Mouse (Mus musculus): Measurements from ENCODE around the gene Afap1l2. TPM values are rescaled to one million over a fixed set of nuclear protein-coding genes. Genes with fewer than 3 reads are reported as not detected.

Afap1l2 gene
- polyA plus RNA-seq, 2 experiments, result 6.8 TPM

DNA sequence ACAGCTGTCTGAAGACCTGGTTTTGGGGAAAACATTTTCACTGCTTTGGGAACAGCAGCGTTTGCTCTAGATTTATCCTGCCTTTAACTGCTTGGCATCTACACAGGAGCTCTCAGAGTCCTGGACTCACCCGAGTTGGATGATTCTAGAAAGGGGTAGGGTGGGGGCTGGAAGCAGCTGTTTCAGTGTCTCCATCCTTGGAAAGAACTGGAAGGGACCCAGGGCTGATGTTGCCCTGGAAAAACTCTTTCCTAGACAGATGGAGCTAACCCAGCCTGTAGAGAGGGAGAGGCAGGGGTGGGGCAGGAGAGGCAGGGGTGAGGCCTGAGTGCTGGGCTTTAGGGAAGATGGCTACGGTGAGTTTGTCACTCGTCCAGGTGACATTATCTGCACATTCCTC lies 23.8 kb downstream of the Afap1l2 start:
- H3K4me1 ChIP-seq (ENCODE audit: control insufficient read depth, insufficient read depth, low read length), result peaks cover 12% of the 10 kb centered on the region; the same call in 1 of the 2 replicates
- H3K9me3 ChIP-seq (ENCODE audit: control insufficient read depth, low read length), result no peaks in the 10 kb centered on the region
- no peak overlapping the region for H3K9ac ChIP-seq (ENCODE audit: low read depth, low read length, severe bottlenecking)
- ATAC-seq (ENCODE audit: low FRiP score, low read depth) (no peak), DNase-seq (ENCODE audit: low spot score) (no peak)
- H3K27ac ChIP-seq (replicated peaks; ENCODE audit: low read depth, low read length), result 0 out of 2 replicates have a peak overlapping the region, but pooled peaks have one; percentile 15
- TF ChIP-seq POLR2A (IDR thresholded peaks at IDR 0.05; ENCODE audit: borderline replicate concordance, extremely low read depth, insufficient read depth, insufficient read length), result no peak
- H3K36me3 ChIP-seq (ENCODE audit: control insufficient read depth, insufficient read depth, low read length), result no peaks in the 10 kb centered on the region
- H3K27me3 ChIP-seq (ENCODE audit: control insufficient read depth, insufficient read depth, low read length), result no peaks in the 10 kb centered on the region
- H3K4me3 ChIP-seq (replicated peaks; ENCODE audit: low read length), result no peak overlapping the region
- 52% methylated on average over 4 of the region's 4 CpGs for WGBS
- no peak overlapping the region for H3K4me2 ChIP-seq (replicated peaks; ENCODE audit: low read depth, low read length, severe bottlenecking)

GRCm38 (mm10) chr19:56983757-56984156 lies 24.3 kb downstream of the Afap1l2 start:
- Histone ChIP-seq H3K4me1 (ENCODE audit: control insufficient read depth, insufficient read depth, low read length) (peaks cover 7% of the 10 kb centered on the region; the same call in 1 of the 2 replicates), H3K36me3 (ENCODE audit: control insufficient read depth, insufficient read depth, low read length) (no peaks in the 10 kb centered on the region), H3K27me3 (ENCODE audit: control insufficient read depth, insufficient read depth, low read length) (no peaks in the 10 kb centered on the region), H3K4me2 (replicated peaks; ENCODE audit: low read depth, low read length, severe bottlenecking) (no peak overlapping the region), H3K4me3 (replicated peaks; ENCODE audit: low read length) (no peak overlapping the region), H3K9me3 (ENCODE audit: control insufficient read depth, low read length) (no peaks in the 10 kb centered on the region), H3K9ac (ENCODE audit: low read depth, low read length, severe bottlenecking) (no peak overlapping the region), H3K27ac (replicated peaks; ENCODE audit: low read depth, low read length) (0 out of 2 replicates have a peak overlapping the region, but pooled peaks have one; percentile 15)
- 77% methylated on average over 10 of the region's 10 CpGs for WGBS
- DNase-seq (ENCODE audit: low spot score) (no peak), ATAC-seq (ENCODE audit: low FRiP score, low read depth) (no peak)
- TF ChIP-seq POLR2A (IDR thresholded peaks at IDR 0.05; ENCODE audit: borderline replicate concordance, extremely low read depth, insufficient read depth, insufficient read length), result no peak

GRCm38 (mm10) chr19:56981760-56982159 lies 26.3 kb downstream of the Afap1l2 start:
- DNase-seq (ENCODE audit: low spot score) (no peak), ATAC-seq (ENCODE audit: low FRiP score, low read depth) (no peak)
- H3K36me3 ChIP-seq (ENCODE audit: control insufficient read depth, insufficient read depth, low read length), result no peaks in the 10 kb centered on the region
- H3K4me3 ChIP-seq (replicated peaks; ENCODE audit: low read length), result no peak overlapping the region
- H3K4me2 ChIP-seq (replicated peaks; ENCODE audit: low read depth, low read length, severe bottlenecking), result no peak overlapping the region
- H3K9me3 ChIP-seq (ENCODE audit: control insufficient read depth, low read length), result no peaks in the 10 kb centered on the region
- 0 out of 2 replicates have a peak, but pooled peaks cover 5% of the 10 kb centered on the region for H3K4me1 ChIP-seq (ENCODE audit: control insufficient read depth, insufficient read depth, low read length)
- no peak overlapping the region for H3K27ac ChIP-seq (replicated peaks; ENCODE audit: low read depth, low read length)
- TF ChIP-seq POLR2A (IDR thresholded peaks at IDR 0.05; ENCODE audit: borderline replicate concordance, extremely low read depth, insufficient read depth, insufficient read length), result no peak
- no peak overlapping the region for H3K9ac ChIP-seq (ENCODE audit: low read depth, low read length, severe bottlenecking)
- 75% methylated on average over 9 of the region's 9 CpGs for WGBS
- no peaks in the 10 kb centered on the region for H3K27me3 ChIP-seq (ENCODE audit: control insufficient read depth, insufficient read depth, low read length)

GRCm38 (mm10) chr19:56980803-56981202 lies 27.2 kb downstream of the Afap1l2 start:
- H3K4me2 ChIP-seq (replicated peaks; ENCODE audit: low read depth, low read length, severe bottlenecking), result no peak overlapping the region
- 0 out of 2 replicates have a peak, but pooled peaks cover 5% of the 10 kb centered on the region for H3K4me1 ChIP-seq (ENCODE audit: control insufficient read depth, insufficient read depth, low read length)
- no peaks in the 10 kb centered on the region for H3K36me3 ChIP-seq (ENCODE audit: control insufficient read depth, insufficient read depth, low read length)
- no peaks in the 10 kb centered on the region for H3K27me3 ChIP-seq (ENCODE audit: control insufficient read depth, insufficient read depth, low read length)
- no peak for TF ChIP-seq POLR2A (IDR thresholded peaks at IDR 0.05; ENCODE audit: borderline replicate concordance, extremely low read depth, insufficient read depth, insufficient read length)
- ATAC-seq (ENCODE audit: low FRiP score, low read depth) (no peak), DNase-seq (ENCODE audit: low spot score) (no peak)
- no peaks in the 10 kb centered on the region for H3K9me3 ChIP-seq (ENCODE audit: control insufficient read depth, low read length)
- no peak overlapping the region for H3K27ac ChIP-seq (replicated peaks; ENCODE audit: low read depth, low read length)
- WGBS, result 84% methylated on average over 2 of the region's 2 CpGs
- no peak overlapping the region for H3K4me3 ChIP-seq (replicated peaks; ENCODE audit: low read length)
- H3K9ac ChIP-seq (ENCODE audit: low read depth, low read length, severe bottlenecking), result no peak overlapping the region

- no peaks in the 10 kb centered on the region for H3K9me3 ChIP-seq (ENCODE audit: control insufficient read depth, low read length)
- no peaks in the 10 kb centered on the region for H3K27me3 ChIP-seq (ENCODE audit: control insufficient read depth, insufficient read depth, low read length)
- 63% methylated on average over 19 of the region's 19 CpGs for WGBS
- no peaks in the 10 kb centered on the region for H3K4me1 ChIP-seq (ENCODE audit: control insufficient read depth, insufficient read depth, low read length)
- H3K4me3 ChIP-seq (replicated peaks; ENCODE audit: low read length), result no peak overlapping the region
- DNase-seq (ENCODE audit: low spot score), result no peak
- no peak for ATAC-seq (ENCODE audit: low FRiP score, low read depth)
- no peak overlapping the region for H3K4me2 ChIP-seq (replicated peaks; ENCODE audit: low read depth, low read length, severe bottlenecking)
- no peaks in the 10 kb centered on the region for H3K36me3 ChIP-seq (ENCODE audit: control insufficient read depth, insufficient read depth, low read length)
- 0 out of 2 replicates have a peak overlapping the region, but pooled peaks have one; percentile 2 for H3K27ac ChIP-seq (replicated peaks; ENCODE audit: low read depth, low read length)
- no peak overlapping the region for H3K9ac ChIP-seq (ENCODE audit: low read depth, low read length, severe bottlenecking)
- no peak for TF ChIP-seq POLR2A (IDR thresholded peaks at IDR 0.05; ENCODE audit: borderline replicate concordance, extremely low read depth, insufficient read depth, insufficient read length)
Measured at GRCm38 (mm10) chr19:56976962-56977948, 30.8 kb downstream of the Afap1l2 start.
